Mouse (Mus musculus): ENCODE measurements around the gene Efl1.

- TF ChIP-seq CTCF (conservative IDR thresholded peaks at IDR 0.05; ENCODE audit: low read length) (no peak), POU5F1 (IDR thresholded peaks at IDR 0.05; ENCODE audit: borderline replicate concordance, low read length) (no peak)
These were observed 54.2 kb downstream of the Efl1 start for GRCm38 (mm10) chr7:82702384-82703343.
